Mouse (Mus musculus) cortical plate, adult 2 months (tissue): Measurements from ENCODE around the gene Zp3.

Experiments
- CTCF ChIP-seq: fragments of 200-500 bp; IDR thresholded peaks from 2 replicates; pipeline ENCODE4 v1.5.1; 2011; ENCODE audit warnings: mild to moderate bottlenecking, control low read depth, low read length; ENCODE audit not compliant: insufficient read depth; ENCODE audit errors: extremely low read depth
- POLR2A ChIP-seq: fragments of 200-500 bp; IDR thresholded peaks from 2 replicates; pipeline ENCODE4 v1.6.1; 2011; ENCODE audit warnings: mild to moderate bottlenecking, low read length, control low read depth; ENCODE audit not compliant: insufficient read depth; ENCODE audit errors: extremely low read depth

DNA sequence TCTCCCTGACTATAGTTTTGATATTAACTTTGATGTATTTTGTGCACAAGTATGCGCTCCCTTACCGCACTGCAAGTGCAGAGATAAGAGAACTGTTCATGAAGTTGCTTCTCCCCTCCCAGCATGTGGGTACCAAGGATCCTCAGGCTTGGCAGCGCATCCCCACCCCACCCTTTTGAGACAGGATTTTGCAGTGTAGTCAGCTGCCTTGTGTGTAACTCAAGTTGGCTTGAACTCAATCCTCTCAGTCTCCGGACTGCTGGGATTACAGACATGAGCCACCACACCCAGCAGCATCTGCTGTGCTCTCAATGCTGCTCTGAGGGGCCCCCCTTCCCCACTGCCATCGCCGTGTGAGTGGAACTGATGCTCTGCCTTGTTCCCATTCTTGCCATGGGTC is 37.4 kb downstream of the Zp3 start:
- TF ChIP-seq POLR2A (no peak), CTCF (no peak)
